Mouse (Mus musculus): ENCODE measurements around the gene Pfn2. TPM values are rescaled to one million over a fixed set of nuclear protein-coding genes. Genes with fewer than 3 reads are reported as not detected.

Gene Pfn2
- polyA plus RNA-seq, 1 experiment from 2014 or later = 87.5 TPM

Other genes starting within 250 kb of the Pfn2 start
- gene Commd2, start 196.4 kb downstream of the Pfn2 start, polyA plus RNA-seq (2016; fragmentation: Nextera tagmentation; extraction: Ambion mirVana) = 72.8 and 80.9 TPM in 2 replicates
- gene Ankub1, start 155.3 kb downstream of the Pfn2 start, polyA plus RNA-seq (2016; fragmentation: Nextera tagmentation; extraction: Ambion mirVana) = 0.05 TPM in 1 of 2 replicates, not detected in the other
- gene Rnf13, start 112.0 kb downstream of the Pfn2 start, polyA plus RNA-seq (2016; fragmentation: Nextera tagmentation; extraction: Ambion mirVana) = 34.5 and 42.0 TPM in 2 replicates

All from limb, embryonic 10.5 days (tissue).